Mouse (Mus musculus) megakaryocyte, embryonic 14.5 days (primary cell): ENCODE data around the gene Gm28047.

ENCODE experiments used
- FLI1 ChIP-seq: IDR thresholded peaks from 2 replicates; pipeline ENCODE4 v1.6.1; 2012; ENCODE audit warnings: low read length, inconsistent platforms, mixed read lengths
- GATA1 ChIP-seq: IDR thresholded peaks from 3 replicates; pipeline ENCODE4 v1.6.1; 2012; ENCODE audit warnings: mixed read lengths, low read length, inconsistent platforms, borderline replicate concordance

DNA sequence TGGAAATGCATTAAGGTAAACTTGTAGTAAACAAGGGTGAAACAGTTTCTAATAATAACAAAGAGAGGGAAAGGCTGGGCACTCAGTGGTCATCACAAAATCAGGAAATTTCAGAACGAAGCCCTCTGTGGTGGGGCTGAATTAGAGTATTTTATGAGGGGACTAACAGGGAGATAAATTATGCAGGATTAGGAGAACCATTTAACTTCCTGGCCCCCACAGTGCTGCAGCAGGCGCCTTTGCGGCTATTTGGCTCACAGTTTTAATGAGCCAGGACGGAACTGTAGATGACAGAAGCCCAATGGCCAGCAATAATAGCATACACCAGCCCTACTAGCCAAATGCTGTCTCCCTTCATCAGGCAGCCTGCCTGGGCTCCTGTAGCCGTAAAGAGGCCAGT is 61.2 kb downstream of the Gm28047 start:
- TF ChIP-seq GATA1 (no peak), FLI1 (no peak)
